Mouse (Mus musculus): ENCODE data around the gene Mast3.

Gene Mast3

DNA sequence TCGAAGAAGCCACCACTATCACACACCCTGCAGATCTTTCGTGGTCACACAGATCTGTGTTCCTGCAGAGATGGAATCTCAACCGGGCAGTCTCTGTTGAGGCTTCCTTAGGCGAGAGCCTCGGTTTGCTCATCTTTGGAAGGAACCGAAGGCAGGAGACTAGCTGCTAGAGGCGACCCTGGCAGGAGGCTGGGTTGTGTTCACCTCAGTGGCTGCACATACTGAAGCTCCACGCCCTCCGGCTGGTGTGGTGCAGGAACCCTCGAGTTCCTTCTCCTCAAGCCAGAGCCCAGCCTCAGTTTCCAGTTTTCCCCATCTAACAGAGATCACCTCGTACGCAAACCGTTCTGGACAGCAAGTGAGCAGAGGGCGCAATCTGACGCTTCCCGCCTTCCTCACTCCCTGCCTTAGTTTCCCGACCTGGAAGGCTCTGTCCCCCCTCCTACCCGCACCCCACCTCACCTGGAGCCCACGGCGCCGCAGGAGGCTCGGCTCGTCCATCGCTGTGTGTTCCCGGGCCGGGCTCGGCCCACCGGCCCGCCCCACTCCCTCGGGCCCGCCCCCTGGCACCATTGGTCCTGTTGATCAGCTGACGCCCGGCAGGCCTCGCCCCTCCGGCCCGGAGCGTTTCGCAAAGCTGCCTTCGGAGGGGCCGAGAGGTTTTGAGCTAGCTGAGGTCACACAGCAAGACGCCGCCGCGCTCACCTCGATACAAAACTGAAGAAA is at the start of gene Mast3:
TSS of gene Mast3 (minus strand) at position 574 of the 726 bp plus-strand sequence.
- peak; percentile 67 to 77 for DNase-seq (ENCODE audit: low spot score in 2 of 2)

DNA sequence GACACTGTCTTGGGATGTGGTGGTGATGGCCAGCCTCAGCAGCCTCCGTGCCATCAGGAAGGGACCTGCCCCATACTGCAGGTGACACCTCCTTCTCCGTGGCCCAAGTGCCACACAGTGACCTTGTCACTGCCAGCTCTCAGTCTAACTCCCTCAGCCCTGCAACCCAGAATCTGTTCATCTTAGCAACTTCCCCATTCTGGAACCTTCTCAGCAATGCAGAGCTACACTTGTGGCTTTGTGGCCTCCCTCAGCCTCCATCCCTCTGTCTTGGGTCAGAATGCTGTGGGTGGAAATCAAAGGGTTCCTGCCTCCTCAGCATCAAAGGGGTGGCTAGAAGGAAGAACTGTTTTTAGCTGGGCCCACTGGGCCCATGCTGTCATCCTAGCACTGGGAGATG is 49.0 kb upstream of the Mast3 start:
- DNase-seq (ENCODE audit: low spot score in 2 of 2): no peak

DNA sequence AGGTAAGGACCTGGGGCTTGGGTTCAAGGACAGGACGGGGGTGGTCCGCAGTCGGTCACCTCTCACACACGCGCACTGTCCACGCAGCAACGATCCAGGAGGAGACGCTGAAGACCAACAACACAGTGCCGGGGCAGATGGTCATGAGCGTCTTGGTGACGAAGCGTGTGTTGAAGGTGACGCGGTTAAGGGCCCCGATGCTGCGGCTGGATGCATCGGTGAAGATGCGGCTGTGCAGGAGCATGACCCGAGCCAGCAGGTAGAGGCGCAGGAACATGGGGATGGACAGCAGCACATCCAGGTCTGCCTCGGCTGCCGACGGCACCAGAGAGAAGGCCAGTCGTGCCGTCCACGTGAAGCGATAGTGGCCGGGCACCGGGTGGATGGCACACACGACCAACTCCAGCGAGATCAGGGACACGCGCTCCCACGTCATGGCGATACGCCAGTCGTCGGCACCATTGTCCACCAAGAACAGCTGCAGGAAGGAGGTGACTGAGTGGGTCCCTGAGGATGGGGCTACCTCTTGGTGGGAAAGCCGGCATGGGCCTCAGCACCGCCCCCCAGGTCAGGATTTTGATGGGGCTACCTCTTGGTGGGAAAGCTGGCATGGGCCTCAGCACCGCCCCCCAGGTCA is 47.9 kb upstream of the Mast3 start:
- no peak for DNase-seq (ENCODE audit: low spot score in 2 of 2)

DNA sequence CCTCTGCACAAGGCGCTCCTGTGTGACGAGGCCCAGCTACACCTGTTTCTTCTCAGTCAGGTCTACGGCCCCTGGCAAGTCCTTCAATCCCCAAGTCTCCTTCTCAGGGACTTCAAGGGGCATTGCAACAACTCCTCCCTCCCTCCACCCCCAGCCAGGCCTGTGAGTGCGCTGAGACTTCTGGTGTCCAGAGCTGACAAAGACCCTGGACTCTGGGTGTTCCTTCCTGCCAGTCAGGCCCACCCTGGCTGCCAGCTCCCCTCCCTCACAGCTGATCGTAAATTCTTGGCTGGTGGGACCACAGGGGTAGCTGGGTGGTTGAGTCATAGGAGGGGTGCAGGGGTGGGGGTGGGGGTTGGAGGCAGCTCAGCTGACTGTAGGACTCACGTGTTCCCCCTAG is 47.0 kb upstream of the Mast3 start:
- no peak for DNase-seq (ENCODE audit: low spot score in 2 of 2)

DNA sequence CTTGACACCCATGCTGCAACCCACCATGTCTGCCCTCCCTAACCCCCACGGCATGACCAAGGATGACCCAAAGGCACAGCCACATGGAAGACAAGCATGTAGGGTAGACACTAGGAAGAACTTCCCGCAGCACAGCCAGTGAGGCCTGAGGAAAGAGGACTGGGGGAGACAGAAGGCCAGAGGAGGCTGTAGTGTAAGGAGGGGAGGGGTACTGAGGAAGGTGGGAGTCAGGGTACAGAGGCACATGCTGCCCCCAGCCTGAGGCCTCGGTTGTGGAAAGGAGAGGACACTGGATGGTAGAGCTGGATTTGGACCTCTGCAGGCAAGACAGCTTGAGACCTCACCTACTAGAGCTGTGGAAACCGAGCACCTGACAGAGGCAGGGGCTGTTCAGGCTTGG is 46.1 kb upstream of the Mast3 start:
- no peak for DNase-seq (ENCODE audit: low spot score in 2 of 2)

DNA sequence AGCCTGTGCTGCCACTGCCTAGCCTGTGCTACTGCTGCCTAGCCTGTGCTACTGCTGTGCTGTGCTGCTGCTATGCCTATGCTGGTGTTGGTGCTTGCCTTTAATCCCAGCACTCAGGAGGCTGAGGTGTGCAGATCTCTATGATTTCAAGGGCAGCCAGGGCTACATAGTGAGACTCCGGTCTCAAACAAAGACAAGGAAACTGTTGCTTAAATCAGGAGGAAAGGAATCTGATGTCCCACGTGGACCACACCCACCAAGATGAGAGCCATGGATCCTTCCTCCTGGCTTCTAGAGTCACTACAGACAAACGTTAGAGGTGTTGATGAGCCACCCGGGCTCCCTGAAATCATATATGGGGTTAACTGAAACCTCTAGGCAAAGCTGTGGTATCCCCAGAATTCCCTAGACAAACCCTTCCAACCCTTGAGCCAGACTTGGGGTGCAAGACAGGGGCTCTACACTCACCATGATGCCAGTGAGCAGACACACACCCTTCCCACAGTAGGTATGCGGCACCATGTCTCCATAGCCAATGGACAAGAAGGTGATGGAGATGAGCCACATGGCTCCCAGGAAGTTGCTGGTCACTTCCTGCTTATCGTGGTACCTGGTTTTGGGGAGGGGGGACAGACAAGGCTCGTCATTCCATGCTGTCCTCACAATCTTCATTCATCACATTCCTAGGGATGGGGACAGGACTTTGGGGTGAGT is 45.4 kb upstream of the Mast3 start:
- DNase-seq (ENCODE audit: low spot score in 2 of 2): no peak

DNA sequence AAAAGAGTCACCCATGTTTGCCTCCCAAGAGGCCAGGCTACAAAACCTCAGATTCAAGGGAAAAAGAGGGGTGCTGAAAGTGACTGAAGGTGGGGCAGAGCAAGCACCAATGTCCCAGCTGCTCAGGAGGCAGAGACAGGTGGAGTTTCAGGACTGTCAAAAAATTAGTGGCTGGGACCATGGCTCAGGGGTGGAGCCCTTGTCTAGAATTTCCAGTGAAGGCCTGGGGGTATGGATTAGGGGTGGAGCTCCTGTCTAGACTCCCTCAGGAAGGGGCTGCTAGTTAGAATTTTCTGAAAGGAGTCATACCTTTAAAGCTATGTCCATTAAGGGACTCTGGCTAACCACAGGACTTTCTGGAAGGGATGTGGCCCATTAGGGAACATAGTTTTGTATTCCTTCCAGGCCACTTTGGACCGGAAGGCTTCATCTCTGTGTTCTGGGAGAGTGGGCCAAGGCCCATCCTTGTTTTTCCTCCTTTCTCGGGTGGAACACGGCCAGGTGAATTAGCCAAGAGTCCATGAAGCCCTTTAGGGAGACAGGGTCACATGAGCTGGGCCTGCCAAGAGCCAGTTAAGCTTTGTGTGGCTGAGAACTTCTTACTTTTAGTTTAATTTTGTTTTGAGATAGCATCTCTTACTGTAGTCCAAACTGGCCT is 44.6 kb upstream of the Mast3 start:
- no peak for DNase-seq (ENCODE audit: low spot score in 2 of 2)

DNA sequence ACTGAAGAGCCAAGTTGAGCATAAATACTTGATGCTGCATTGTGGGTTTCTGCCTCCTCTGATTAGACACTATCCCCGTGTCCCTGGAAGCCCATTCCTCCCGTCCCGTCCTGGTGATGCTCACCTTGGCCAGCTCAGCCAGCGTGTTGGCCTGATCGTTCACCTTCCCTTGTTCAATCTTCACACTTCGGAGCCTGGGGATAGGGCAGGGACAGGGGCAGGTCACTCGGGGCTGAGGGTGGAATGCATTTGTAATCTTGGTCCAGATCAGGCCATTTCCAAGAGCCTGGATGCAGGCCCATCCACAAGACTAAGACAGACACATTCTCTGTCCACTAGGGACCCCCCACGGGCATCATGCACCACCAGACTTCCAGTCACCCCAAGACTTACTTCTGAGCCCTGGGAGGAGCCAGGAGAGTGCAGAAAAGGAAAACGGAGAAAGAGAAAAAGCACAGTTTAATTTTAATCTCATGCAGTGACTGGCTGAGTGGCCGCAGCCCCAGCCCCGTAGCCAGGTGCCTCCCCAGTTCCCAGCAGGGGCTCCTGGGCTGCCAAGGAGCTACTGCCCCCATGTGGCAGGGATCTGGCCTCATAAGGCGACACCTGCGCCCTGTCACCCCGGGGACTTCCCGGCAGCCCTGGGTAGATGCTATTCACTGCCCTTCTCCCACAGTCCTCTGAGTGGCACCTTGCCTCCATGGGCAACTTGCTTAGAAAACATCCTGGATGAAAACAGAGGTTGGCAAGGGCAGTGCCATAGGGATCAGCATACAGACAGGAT is 41.7 kb upstream of the Mast3 start:
- no peak for DNase-seq (ENCODE audit: low spot score in 2 of 2)

DNA sequence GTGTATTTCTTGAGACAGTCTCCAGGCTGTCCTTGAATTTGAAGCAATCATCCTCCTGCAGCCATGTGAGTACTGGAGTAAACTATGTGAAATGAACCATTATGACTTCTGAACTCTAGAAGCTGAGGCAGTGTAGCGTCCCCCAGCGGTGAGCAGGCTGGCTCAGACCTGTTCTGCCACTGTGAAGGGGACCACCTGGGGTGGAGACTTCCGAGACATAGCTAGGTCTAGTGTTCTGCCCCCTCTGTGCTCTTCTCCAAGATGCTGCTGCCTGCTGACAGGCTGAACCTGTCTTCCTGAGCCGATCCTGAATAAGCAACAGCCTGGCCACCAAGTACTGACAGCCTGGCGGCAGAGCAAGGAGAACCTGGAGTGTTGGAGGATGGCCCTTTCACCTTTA is 40.3 kb upstream of the Mast3 start:
- DNase-seq (ENCODE audit: low spot score in 2 of 2): no peak

DNA sequence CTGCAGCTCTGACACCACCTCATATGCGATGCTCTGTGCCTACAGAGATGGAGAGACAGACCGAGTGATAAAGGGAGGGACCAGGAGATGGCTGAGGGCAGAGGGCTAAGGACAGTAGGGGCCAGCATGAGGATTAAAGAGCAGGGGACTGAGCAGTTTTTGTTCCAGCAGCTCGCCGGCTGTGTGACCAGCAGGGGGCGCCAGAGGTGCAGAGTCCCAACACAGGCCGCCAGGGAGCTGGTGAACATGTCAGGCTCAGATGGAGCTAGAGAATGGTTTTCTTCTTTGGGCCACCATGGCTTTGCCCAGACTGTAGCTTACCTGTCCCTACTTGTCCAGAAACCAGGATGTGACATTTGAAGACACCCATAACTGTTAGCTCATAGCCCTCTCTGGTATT is 39.7 kb upstream of the Mast3 start:
- DNase-seq (ENCODE audit: low spot score in 2 of 2): peak in 1 of 2 experiments; percentile 85

DNA sequence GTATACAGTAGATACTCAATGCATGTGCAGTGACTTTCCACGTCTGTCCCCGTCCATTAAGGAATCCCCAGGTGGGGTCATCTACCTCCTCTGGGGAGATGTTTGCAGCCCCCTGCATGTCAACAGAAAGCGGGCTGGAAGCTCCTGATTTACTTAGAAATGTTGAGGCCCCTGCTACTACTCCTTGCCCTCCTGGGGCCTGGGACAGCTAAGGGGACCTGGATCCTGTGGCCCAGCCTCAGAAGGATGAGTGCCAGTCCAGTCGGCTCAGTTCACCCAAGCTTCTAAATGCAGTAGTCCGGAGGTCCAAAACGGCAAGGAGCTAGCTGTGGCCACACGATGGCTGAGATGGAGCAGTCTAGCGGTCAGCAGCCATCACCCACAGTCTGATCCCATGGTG is 39.1 kb upstream of the Mast3 start:
- DNase-seq (ENCODE audit: low spot score in 2 of 2): no peak

DNA sequence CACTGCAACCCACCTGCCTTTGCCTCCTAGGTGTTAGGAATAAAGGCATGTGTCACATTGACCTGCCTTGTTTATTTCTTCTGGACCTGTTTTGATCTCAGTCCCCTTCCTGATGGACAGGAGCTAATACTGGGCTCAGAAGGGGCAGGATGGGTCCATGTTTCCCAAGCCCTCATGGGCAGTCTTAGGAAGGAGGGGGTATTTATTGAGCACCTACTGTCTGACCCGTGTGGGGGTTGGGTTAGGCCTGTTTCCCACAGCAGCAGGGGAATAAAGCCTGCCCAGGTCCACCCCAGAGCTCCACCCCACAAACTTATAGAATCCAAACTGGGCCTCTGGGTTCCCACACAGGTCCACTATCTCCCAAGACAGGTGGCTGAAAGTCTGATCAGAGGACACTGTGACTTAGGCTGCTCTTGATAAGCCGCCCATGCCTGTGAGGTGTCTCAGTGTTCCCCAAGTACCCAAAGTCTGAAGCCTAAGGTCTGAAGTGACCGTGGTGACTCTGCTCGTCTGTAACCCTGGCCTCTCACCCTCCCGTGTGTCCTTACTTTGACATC is 38.4 kb upstream of the Mast3 start:
- no peak for DNase-seq (ENCODE audit: low spot score in 2 of 2)

DNA sequence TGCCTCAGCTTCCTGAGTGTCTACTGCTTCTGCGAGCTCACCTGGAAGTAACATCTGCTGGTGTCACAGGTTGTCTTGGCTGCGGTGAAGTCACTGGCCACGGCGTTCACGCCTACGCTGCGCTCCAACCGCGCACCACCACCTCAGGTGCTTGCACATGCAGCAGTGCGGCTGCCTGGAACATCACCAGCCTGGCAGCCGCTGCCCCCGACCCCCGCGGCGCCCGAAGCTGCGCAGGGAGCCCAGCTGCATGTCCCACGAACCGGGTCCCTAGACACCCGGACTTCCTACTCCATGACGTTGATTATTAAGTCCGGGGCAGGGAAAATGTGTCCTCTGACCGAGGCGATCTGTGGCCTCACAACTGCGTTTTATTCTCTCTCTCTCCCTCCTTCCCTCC is 37.6 kb upstream of the Mast3 start:
- no peak for DNase-seq (ENCODE audit: low spot score in 2 of 2)

DNA sequence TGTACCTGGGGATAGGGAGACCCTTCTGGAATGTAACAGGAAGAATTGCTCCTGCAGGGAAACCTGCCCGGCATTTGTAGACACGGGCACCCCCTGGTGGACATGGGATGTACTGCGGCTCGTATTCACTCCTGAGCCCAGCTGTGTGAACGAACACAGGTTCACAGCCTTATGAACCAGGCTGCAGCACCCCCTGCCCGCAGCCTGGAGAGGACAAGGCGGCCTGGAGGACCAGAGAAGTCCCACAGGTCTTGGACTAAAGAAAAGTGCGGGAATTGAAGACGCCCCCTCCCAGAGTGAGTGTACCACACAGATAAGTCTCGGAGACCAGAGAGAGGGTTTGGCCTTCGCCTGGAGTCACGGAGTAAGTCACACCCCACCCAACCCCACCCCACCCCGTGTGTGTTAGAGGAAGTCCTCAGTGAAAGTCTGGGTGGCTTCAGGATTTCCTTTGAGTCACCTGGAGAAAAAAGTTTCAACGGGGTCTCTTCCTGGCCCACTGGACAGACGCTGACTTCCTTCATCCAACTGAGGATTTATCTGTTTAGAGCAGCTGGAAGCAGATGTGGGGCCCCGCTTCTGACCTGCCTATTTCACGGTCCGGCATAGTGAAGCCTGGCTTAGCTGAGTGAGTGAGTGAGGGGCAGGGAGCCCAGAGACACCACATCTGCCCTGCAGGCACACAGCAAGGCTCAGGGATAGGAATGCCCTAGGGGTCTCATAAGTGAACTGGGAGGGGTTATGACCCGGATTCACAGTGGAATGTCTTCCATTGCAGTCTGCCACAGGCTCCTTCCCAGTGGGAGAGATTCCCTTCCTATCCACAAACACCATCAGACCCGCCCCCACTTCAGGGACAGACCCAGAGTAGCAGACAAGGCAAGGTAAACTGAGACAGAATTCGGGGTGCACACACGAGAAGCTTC is 36.6 kb upstream of the Mast3 start:
- peak; percentile 78 to 87 for DNase-seq (ENCODE audit: low spot score in 2 of 2)

DNA sequence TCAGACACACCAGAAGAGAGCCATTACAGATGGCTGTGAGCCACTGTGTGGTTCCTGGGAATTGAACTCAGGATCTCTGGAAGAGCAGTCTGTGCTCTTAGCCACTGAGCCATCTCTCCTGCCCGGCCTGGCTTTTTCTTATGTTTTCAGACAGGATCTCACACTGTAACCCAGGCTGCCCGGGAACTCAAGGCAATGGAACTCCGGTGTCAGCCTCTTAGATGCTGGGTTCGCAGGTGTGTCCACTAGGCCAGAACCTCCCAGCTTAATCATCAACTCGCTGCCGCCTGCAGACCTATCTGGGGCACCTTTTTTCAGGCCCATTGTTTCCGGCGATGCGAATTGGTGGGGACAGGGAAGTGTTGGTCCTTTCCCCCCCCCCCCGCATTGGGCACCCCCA is 35.7 kb upstream of the Mast3 start:
- DNase-seq (ENCODE audit: low spot score in 2 of 2): no peak

DNA sequence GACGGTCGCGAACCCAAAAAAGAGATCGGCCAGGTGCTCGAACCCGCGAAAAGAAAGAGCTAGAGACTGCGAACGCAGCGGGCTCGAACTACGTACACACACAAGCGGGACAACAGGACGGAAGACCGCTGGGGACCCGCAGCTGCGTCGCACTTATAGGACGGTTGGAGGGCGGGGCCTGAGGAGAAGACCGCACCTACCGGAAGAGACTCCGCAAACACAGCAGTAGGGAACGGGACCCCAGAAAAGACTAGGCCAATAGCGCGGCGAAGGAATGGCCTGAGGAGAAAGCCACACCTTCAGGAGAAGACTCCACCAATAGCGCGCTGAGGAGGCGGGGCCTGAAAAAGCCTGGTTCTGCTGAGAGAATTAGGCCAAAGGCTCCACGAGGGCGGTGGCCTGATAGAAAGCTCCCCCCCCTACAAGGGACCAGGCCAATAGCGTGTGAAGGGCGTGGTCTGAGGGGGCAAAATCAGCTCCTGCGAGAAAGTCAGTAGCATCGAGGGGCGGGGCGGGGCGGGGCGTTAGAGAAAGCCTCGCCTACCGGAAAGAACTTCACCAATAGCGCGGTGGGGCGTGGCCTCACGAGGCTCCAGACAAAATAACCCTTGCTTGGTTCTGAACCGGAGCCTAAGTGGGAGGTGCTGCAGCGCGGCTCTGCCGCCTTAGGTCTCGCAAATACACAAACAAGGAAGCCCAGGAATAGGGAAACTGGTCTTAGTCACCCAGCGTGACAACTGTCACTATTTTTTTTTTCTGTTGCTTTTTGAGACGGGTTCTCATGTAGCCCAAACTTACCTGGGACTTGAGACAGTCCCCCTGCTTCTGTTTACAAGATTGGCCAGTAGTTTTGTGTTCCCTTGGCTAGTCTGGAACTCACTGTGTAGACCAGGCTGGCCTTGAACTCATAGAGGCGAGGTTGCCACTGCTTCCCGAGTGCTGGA is 34.8 kb upstream of the Mast3 start, which contains the start of gene Arrdc2:
TSS of gene Arrdc2 (minus strand) at position 313 of the 944 bp plus-strand sequence.
- peak; percentile 99 to 100 for DNase-seq (ENCODE audit: low spot score in 2 of 2)

DNA sequence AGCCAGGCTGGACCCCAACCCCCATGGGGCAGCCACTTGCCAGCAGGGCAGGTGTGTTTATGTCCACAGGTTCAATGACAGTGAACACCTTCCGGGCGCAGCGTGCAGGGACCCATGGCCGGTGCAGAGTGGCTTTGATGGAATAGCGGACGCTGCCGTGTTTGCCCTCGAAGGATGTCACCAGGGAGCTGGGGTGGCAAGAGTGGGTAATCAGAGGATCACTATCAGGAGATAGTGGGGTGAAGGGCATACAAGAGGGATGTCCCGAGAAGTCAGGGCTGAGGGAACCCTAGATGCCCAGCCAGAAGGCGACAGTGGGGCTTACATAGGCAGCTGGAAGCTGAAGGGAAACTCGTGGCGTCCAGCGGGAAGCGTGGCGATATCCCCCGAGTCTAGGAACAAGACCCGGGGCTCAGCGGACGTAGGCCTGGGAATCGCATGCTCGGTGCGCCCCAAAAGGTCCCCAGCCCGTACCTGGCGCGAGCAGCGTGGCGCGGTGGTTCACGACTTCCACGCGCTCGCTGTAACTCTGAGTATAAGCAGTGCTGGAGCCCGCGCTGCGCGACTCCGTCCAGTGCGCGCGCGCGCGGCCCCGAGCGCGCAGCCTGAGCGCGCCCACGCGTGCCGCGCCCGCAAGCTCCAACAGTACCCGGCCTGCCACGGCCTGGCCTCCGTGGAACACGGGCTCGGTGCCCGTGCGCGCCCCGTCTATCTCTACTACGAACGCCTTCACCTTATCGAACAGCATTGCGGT is 34.0 kb upstream of the Mast3 start:
- DNase-seq (ENCODE audit: low spot score in 2 of 2): peak in 1 of 2 experiments; percentile 36

DNA sequence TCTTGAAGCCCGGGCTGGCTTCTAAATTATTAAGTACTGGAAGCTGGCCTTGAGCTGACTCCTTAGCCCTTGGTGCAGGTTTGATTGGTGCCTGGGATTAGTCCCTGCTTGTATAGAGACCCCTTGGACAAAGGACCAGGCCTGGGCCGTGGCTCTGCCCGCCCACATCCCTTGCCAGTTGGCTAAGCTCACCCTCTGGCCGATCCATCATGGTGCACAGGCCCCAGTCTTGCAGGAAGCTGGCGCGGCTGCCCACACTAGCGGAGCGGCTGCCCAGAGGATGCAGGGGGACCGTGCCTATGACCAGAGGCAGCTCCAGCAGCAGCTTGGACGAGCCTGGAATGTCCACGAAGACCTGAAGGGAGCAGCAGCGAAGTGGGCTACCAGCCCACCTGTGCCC is 31.8 kb upstream of the Mast3 start:
- DNase-seq (ENCODE audit: low spot score in 2 of 2): no peak

Data from frontal cortex, postnatal 10 days (tissue).